Mouse (Mus musculus) layer of hippocampus, postnatal 10 days (tissue): Measurements from ENCODE around the gene Zfp384. TPM values are rescaled to one million over a fixed set of nuclear protein-coding genes. Genes with fewer than 3 reads are reported as not detected.

Experiments
- DNase-seq, 2 experiments: peaks; one replicate each; pipeline ENCODE4 v3.0.0; 2021; ENCODE audit warnings: low spot score in 2 of 2
- total RNA-seq, 2 experiments: library from RNA; stranded (reverse); gene quantifications; 2 replicates each; pipeline ENCODE4 v1.2.3; 2021

Gene Zfp384
- total RNA-seq, 2 experiments from 2014 or later = 44.4 to 45.2 TPM

DNA sequence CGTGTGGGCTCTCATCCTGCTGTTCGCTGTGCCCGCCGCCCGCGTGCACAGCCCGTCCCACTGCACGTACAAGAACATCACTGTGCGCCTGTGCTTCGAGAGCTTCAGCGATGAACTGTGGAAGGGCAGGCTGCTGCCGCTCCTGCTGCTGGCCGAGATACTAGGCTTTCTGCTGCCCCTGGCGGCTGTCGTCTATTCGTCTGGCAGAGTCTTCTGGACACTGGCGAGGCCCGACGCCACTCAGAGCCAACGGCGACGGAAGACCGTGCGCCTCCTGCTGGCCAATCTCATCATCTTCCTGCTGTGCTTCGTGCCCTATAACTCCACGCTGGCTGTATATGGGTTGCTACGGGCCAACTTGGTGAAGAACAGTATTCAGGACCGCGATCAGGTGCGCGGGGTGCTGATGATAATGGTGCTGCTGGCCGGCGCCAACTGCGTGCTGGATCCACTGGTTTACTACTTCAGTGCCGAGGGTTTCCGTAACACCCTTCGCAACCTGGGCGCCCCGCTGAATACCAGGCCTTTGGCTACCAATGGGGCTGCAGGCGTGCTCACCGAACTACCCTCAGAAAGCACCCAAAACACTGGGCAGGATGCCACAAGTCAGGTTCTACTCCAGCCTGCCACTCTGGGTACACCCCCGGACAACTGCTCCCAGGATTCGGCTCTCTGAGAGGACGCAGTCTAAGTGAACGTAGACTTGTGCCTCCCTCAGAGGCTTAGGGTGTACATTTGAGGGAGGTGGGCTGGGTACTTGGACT lies 73.0 kb downstream of the Zfp384 start:
- peak; percentile 91 to 92 for DNase-seq

DNA sequence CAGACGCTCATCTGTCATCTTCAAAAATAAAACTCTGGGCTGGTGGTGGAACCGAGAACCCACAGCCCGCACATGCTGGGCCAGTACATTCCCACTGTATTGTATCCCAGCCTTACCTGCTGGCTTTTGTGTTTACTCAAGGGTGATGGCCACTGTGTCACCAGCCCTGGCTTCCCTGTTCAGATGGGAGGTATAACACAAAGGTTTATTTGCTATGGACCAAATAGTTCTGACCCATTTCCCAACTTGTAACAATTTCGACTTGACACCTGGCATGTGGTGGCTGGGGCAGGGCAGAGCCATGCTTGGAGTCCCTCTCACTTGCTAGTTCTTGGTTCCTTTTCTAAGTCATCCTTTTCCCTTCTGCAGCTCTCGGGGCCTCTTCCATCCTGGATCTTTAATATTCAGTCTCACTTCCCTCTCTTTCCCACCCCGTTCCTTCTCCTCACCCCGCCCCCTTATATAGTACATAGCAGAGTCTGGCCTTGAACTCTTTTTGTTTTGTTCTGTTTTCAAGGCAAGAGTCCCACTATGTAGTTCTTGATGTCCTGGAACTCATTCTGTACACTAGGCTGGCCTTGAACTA lies 73.9 kb downstream of the Zfp384 start:
- no peak for DNase-seq

DNA sequence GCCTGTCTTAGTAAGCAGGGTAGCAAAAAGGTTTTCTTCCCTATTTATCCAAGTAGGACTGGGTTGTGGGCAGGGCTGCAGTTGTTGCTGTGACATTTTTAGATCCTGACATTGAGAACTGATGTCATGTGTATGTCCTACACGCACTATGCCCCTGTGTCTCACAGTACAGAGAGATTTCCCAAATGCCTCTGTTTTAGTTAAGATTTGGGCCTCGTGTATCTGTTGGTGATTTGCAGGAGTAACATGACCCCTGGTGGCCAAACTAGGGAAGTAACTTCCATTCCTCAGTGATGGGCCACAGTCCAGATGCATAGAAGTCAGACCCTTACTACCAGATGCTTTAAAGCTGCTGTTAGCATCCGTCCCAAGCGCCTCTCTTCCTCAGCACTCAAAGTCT lies 75.5 kb downstream of the Zfp384 start:
- DNase-seq = peak; percentile 70 to 80

Other genes starting within 250 kb of the Zfp384 start
- 100 to 1,000 TPM; 476 to 480 TPM for gene Eno2, start 239.5 kb upstream of the Zfp384 start, total RNA-seq
- gene Lrrc23, start 229.4 kb upstream of the Zfp384 start, total RNA-seq = 1 to 10 TPM; 1.8 to 3.6 TPM
- gene Spsb2, start 200.5 kb upstream of the Zfp384 start, total RNA-seq = 1 to 10 TPM; 3.3 to 5.0 TPM
- 100 to 1,000 TPM; 466 to 472 TPM for gene Tpi1, start 194.8 kb upstream of the Zfp384 start, total RNA-seq
- 100 to 1,000 TPM; 181 to 187 TPM for gene Usp5, start 179.7 kb upstream of the Zfp384 start, total RNA-seq
- gene Cdca3, start 179.6 kb upstream of the Zfp384 start, total RNA-seq = 1 to 10 TPM; 5.4 to 6.1 TPM
- under 1 TPM in 1 of 2 experiments, not detected in 1; 0.27 TPM for gene Gnb3, start 168.9 kb upstream of the Zfp384 start, total RNA-seq
- gene P3h3, start 151.4 kb upstream of the Zfp384 start, total RNA-seq = 10 to 100 TPM; 29.1 to 32.1 TPM
- gene Gpr162, start 145.2 kb upstream of the Zfp384 start, total RNA-seq = 100 to 1,000 TPM; 162 to 178 TPM
- 1 to 10 TPM in 1 of 2 experiments, under 1 TPM in 1; 0.62 to 1.0 TPM for gene Cd4, start 120.9 kb upstream of the Zfp384 start, total RNA-seq
- gene Lag3, start 97.4 kb upstream of the Zfp384 start, total RNA-seq = 1 to 10 TPM; 1.2 to 2.1 TPM
- gene Ptms, start 89.0 kb upstream of the Zfp384 start, total RNA-seq = 1,000 to 10,000 TPM; 1,413 to 1,419 TPM
- gene Mlf2, start 77.8 kb upstream of the Zfp384 start, total RNA-seq = 100 to 1,000 TPM; 609 to 620 TPM
- gene Cops7a, start 43.6 kb upstream of the Zfp384 start, total RNA-seq = 100 to 1,000 TPM in 1 of 2 experiments, 10 to 100 TPM in 1; 97.7 to 101 TPM
- 100 to 1,000 TPM; 109 to 120 TPM for gene Pianp, start 12.5 kb upstream of the Zfp384 start, total RNA-seq
- 10 to 100 TPM; 57.4 to 62.4 TPM for gene Ing4, start 30.6 kb downstream of the Zfp384 start, total RNA-seq
- gene Acrbp, start 40.5 kb downstream of the Zfp384 start, total RNA-seq = 1 to 10 TPM; 7.0 to 9.2 TPM
- 1 to 10 TPM; 1.1 to 1.4 TPM for gene Lpar5, start 58.8 kb downstream of the Zfp384 start, total RNA-seq
- 100 to 1,000 TPM; 176 to 195 TPM for gene Chd4, start 86.8 kb downstream of the Zfp384 start, total RNA-seq
- gene Nop2, start 122.8 kb downstream of the Zfp384 start, total RNA-seq = 10 to 100 TPM; 35.9 to 36.1 TPM
- gene Iffo1, start 136.1 kb downstream of the Zfp384 start, total RNA-seq = 10 to 100 TPM; 49.7 to 50.7 TPM
- 1,000 to 10,000 TPM; 1,523 to 1,789 TPM for gene Gapdh, start 157.3 kb downstream of the Zfp384 start, total RNA-seq
- gene Ncapd2, start 182.6 kb downstream of the Zfp384 start, total RNA-seq = 10 to 100 TPM; 31.8 to 36.1 TPM
- 10 to 100 TPM; 73.5 to 75.9 TPM for gene Mrpl51, start 182.7 kb downstream of the Zfp384 start, total RNA-seq
- 10 to 100 TPM; 26.8 to 27.1 TPM for gene Vamp1, start 206.4 kb downstream of the Zfp384 start, total RNA-seq
- gene Tapbpl, start 222.7 kb downstream of the Zfp384 start, total RNA-seq = 1 to 10 TPM; 2.9 to 3.0 TPM
- gene Cd27, start 227.9 kb downstream of the Zfp384 start, total RNA-seq = not detected